In genomic region chr11:60557675-60558074, GRCm38 (mm10) we compare ENCODE assay signal across 22 mouse cellular contexts. TPM values are rescaled to one million over a fixed set of nuclear protein-coding genes. Genes with fewer than 3 reads are reported as not detected.
DNase-seq lines count a peak whose midpoint lies in the region; ATAC-seq and TF ChIP-seq lines count a peak whose summit lies in the region.
"Had no signal": no experiment of that assay in that cellular context is flagged by ENCODE, and none has a peak within 500 bp of the region (broad histone marks: within the 10 kb centered on the region; RNA-seq: fewer than 3 reads in every experiment).

No protein-coding gene starts in this region.

- TF ChIP-seq EP300 in MEL (IDR thresholded peaks at IDR 0.05; ENCODE audit: low read depth in 1 of 2, low read length in 2 of 2): 0 out of 4 replicates have a peak, but pooled peaks of 1 of the 2 experiments have one; percentile 19

- no peaks in the 10 kb centered on the region for H3K79me2 ChIP-seq in MEL (ENCODE audit: control insufficient read depth, insufficient read depth, low read length, poor library complexity)

- 90% methylated on average over 3 of the region's 3 CpGs for WGBS in heart, embryonic 12.5 days
- WGBS in kidney, embryonic 15.5 days: 89% methylated on average over 3 of the region's 3 CpGs

- no peak overlapping the region for H3K4me3 ChIP-seq in heart, embryonic 12.5 days
- H3K4me3 ChIP-seq in MEL (ENCODE audit: control insufficient read depth in 1 of 2, insufficient read depth in 1 of 2, low read depth in 2 of 2, low read length in 2 of 2): no peak overlapping the region
- no peak overlapping the region for H3K4me3 ChIP-seq in kidney, embryonic 15.5 days (replicated peaks)
- H3K4me3 ChIP-seq: embryonic facial prominence, embryonic 10.5 days; embryonic facial prominence, embryonic 12.5 days; forebrain, embryonic 13.5 days; forebrain, embryonic 15.5 days had no signal

- H3K4me1 ChIP-seq in heart, embryonic 12.5 days (replicated peaks): no peaks in the 10 kb centered on the region
- H3K4me1 ChIP-seq in MEL (ENCODE audit: control insufficient read depth in 1 of 2, insufficient read depth in 2 of 2, low read length in 2 of 2): no peaks in the 10 kb centered on the region
- H3K4me1 ChIP-seq in kidney, embryonic 15.5 days: no peaks in the 10 kb centered on the region
- H3K4me1 ChIP-seq: embryonic facial prominence, embryonic 10.5 days; embryonic facial prominence, embryonic 12.5 days; forebrain, embryonic 15.5 days had no signal

- DNase-seq in heart, adult 11 months: peak; percentile 15
- DNase-seq in MEL (ENCODE audit: low read depth, low spot score): no peak
- no peak for DNase-seq in spleen, postnatal 4 days (ENCODE audit: low spot score in 2 of 2)
- DNase-seq: adrenal gland, adult 2 months; adrenal gland, postnatal 10 days; adrenal gland, postnatal 25 days; B cell, adult 2 months; cerebellum, adult 11 months; cerebellum, adult 18-20 months; cerebellum, adult 8-10 months; cerebellum, adult 9-11 months; cerebellum, postnatal 14 days; cerebellum, postnatal 36 days; forebrain, postnatal 0 days had no signal

- H3K27me3 ChIP-seq in heart, embryonic 12.5 days (replicated peaks): no peaks in the 10 kb centered on the region
- no peaks in the 10 kb centered on the region for H3K27me3 ChIP-seq in MEL (ENCODE audit: control insufficient read depth in 1 of 2, insufficient read depth in 2 of 2, low read length in 2 of 2)
- H3K27me3 ChIP-seq in kidney, embryonic 15.5 days: no peaks in the 10 kb centered on the region
- H3K27me3 ChIP-seq: embryonic facial prominence, embryonic 12.5 days; forebrain, embryonic 13.5 days; forebrain, embryonic 15.5 days had no signal

- TF ChIP-seq RAD21 in MEL (IDR thresholded peaks at IDR 0.05; ENCODE audit: low read depth, low read length): no peak

- ATAC-seq in heart, embryonic 12.5 days (ENCODE audit: insufficient number of reproducible peaks, low FRiP score): no peak
- ATAC-seq in kidney, embryonic 15.5 days (replicated peaks; ENCODE audit: low FRiP score): no peak
- ATAC-seq: CD4-positive, CD25-positive, alpha-beta regulatory T cell, adult 4 months; forebrain, embryonic 13.5 days; forebrain, embryonic 15.5 days; forebrain, postnatal 0 days had no signal

- no peak for TF ChIP-seq CTCF in MEL (IDR thresholded peaks at IDR 0.05 in 2 of 3, conservative IDR thresholded peaks at IDR 0.05 in 1 of 3; ENCODE audit: control insufficient read depth in 1 of 3, insufficient read depth in 1 of 3, low read depth in 2 of 3, low read length in 3 of 3, poor library complexity in 1 of 3, severe bottlenecking in 1 of 3)

- H3K4me2 ChIP-seq in heart, embryonic 12.5 days: no peak overlapping the region
- no peak overlapping the region for H3K4me2 ChIP-seq in kidney, embryonic 15.5 days
- H3K4me2 ChIP-seq: embryonic facial prominence, embryonic 12.5 days; forebrain, embryonic 13.5 days; forebrain, embryonic 15.5 days had no signal

- TF ChIP-seq POLR2A in MEL (IDR thresholded peaks at IDR 0.05; ENCODE audit: control insufficient read depth in 1 of 2, insufficient read depth in 1 of 2, low read depth in 1 of 2, low read length in 2 of 2, poor library complexity in 1 of 2): no peak

- H3K9ac ChIP-seq in heart, embryonic 12.5 days: no peak overlapping the region
- no peak overlapping the region for H3K9ac ChIP-seq in MEL (ENCODE audit: control insufficient read depth, low read depth, low read length, poor library complexity, severe bottlenecking)
- no peak overlapping the region for H3K9ac ChIP-seq in kidney, embryonic 15.5 days
- H3K9ac ChIP-seq: embryonic facial prominence, embryonic 12.5 days; forebrain, embryonic 13.5 days; forebrain, embryonic 15.5 days; forebrain, postnatal 0 days had no signal

- no peak overlapping the region for H3K27ac ChIP-seq in heart, embryonic 12.5 days (ENCODE audit: poor library complexity, severe bottlenecking)
- no peak overlapping the region for H3K27ac ChIP-seq in MEL (ENCODE audit: control insufficient read depth, low read depth, low read length)
- no peak overlapping the region for H3K27ac ChIP-seq in kidney, embryonic 15.5 days
- H3K27ac ChIP-seq: embryonic facial prominence, embryonic 10.5 days; embryonic facial prominence, embryonic 12.5 days; forebrain, embryonic 13.5 days; forebrain, embryonic 15.5 days had no signal

- H3K36me3 ChIP-seq in heart, embryonic 12.5 days: peaks cover 53% of the 10 kb centered on the region
- H3K36me3 ChIP-seq in MEL (ENCODE audit: control insufficient read depth in 1 of 2, insufficient read depth in 2 of 2, low read length in 2 of 2): peaks cover 0 to 31% of the 10 kb centered on the region in 2 experiments; a peak in 2 of 4 replicates
- peaks cover 72% of the 10 kb centered on the region for H3K36me3 ChIP-seq in kidney, embryonic 15.5 days

- no peaks in the 10 kb centered on the region for H3K9me3 ChIP-seq in heart, embryonic 12.5 days (replicated peaks)
- no peaks in the 10 kb centered on the region for H3K9me3 ChIP-seq in MEL (replicated peaks; ENCODE audit: insufficient read depth, low read length)
- H3K9me3 ChIP-seq in kidney, embryonic 15.5 days (replicated peaks): no peaks in the 10 kb centered on the region
- H3K9me3 ChIP-seq: embryonic facial prominence, embryonic 10.5 days; embryonic facial prominence, embryonic 12.5 days; forebrain, embryonic 13.5 days; forebrain, embryonic 15.5 days; G1E had no signal

TF ChIP-seq in MEL, 35 proteins besides CTCF, POLR2A, EP300 and RAD21:
- TF ChIP-seq MYC (IDR thresholded peaks at IDR 0.05; ENCODE audit: low read depth, low read length) (no peak), POLR2AphosphoS2 (IDR thresholded peaks at IDR 0.05; ENCODE audit: low read length) (no peak), NELFE (IDR thresholded peaks at IDR 0.05; ENCODE audit: low read depth, low read length) (no peak), TCF12 (IDR thresholded peaks at IDR 0.05; ENCODE audit: low read depth, low read length) (no peak), MXI1 (IDR thresholded peaks at IDR 0.05; ENCODE audit: low read depth, low read length) (no peak), ZNF384 (IDR thresholded peaks at IDR 0.05; ENCODE audit: low read depth, low read length) (peak; percentile 99)

RNA-seq across cellular contexts. Expression of gene Alkbh5, which starts 21.5 kb away (rescaled TPM):
- polyA plus RNA-seq in heart, embryonic 12.5 days (2016; fragmentation: Nextera tagmentation; extraction: Ambion mirVana): 41.8 and 44.6 TPM in 2 replicates
- 39.4 and 49.5 TPM in 2 replicates for total RNA-seq in MEL (2012; rRNA removed)
- 10 to 100 TPM in 1 of 2 experiments, not detected in 1; 49.1 TPM for polyA plus RNA-seq in MEL (2012; ENCODE audit: insufficient read depth in 1 of 2, insufficient read length in 2 of 2, low read depth in 1 of 2, low replicate concordance in 2 of 2, missing spikeins in 1 of 2)
- 37.5 and 37.9 TPM in 2 replicates for polyA plus RNA-seq in kidney, embryonic 15.5 days (2015; fragmentation: Nextera tagmentation; extraction: Ambion mirVana)
